18 mouse cellular contexts compared by ENCODE assay signal in genomic region chr5:22399134-22399533, GRCm38 (mm10). TPM values are rescaled to one million over a fixed set of nuclear protein-coding genes. Genes with fewer than 3 reads are reported as not detected.
DNase-seq lines count a peak whose midpoint lies in the region; ATAC-seq and TF ChIP-seq lines count a peak whose summit lies in the region.
"Had no signal": no experiment of that assay in that cellular context is flagged by ENCODE, and none has a peak within 500 bp of the region (broad histone marks: within the 10 kb centered on the region; RNA-seq: fewer than 3 reads in every experiment).

No protein-coding gene starts in this region.

- no peak for TF ChIP-seq POLR2A in cerebellum, adult 2 months (IDR thresholded peaks at IDR 0.05; ENCODE audit: borderline replicate concordance, insufficient read depth, low read length)

- no peak for TF ChIP-seq CTCF in stomach, postnatal 0 days (IDR thresholded peaks at IDR 0.05; ENCODE audit: low read depth)
- TF ChIP-seq CTCF in cerebellum, adult 2 months (IDR thresholded peaks at IDR 0.05; ENCODE audit: borderline replicate concordance, insufficient read depth, low read depth, low read length), result no peak

- no peak for ATAC-seq in stomach, postnatal 0 days (ENCODE audit: low FRiP score, low TSS enrichment)
- ATAC-seq: forebrain, embryonic 14.5 days; liver, embryonic 12.5 days; midbrain, embryonic 16.5 days had no signal

- TF ChIP-seq EP300 in stomach, postnatal 0 days (optimal IDR thresholded peaks at IDR 0.05), result no peak

- DNase-seq in adrenal gland, postnatal 10 days, result peak; percentile 14
- no peak for DNase-seq in adrenal gland, adult 8-10 months
- DNase-seq in ovary, postnatal 36 days (ENCODE audit: low spot score), result peak; percentile 6
- DNase-seq in ovary, postnatal 10 days (ENCODE audit: low spot score), result no peak
- DNase-seq in embryonic facial prominence, embryonic 10.5 days (ENCODE audit: low spot score), result peak; percentile 31
- peak; percentile 54 for DNase-seq in retina, postnatal 1 day
- DNase-seq in stomach, postnatal 0 days (ENCODE audit: low spot score), result no peak
- no peak for DNase-seq in cerebellum, adult 2 months
- DNase-seq: cerebellum, adult 9-11 months; gastrocnemius, adult 2 months; heart, postnatal 14 days; kidney, adult 8-10 months; thymus, postnatal 25 days had no signal

- H3K4me3 ChIP-seq in embryonic facial prominence, embryonic 10.5 days, result no peak overlapping the region
- no peak overlapping the region for H3K4me3 ChIP-seq in stomach, postnatal 0 days (ENCODE audit: low read depth, low read length)
- no peak overlapping the region for H3K4me3 ChIP-seq in cerebellum, adult 2 months (replicated peaks; ENCODE audit: insufficient read depth, low read depth, low read length)
- H3K4me3 ChIP-seq: gastrocnemius, adult 2 months; heart, embryonic 10.5 days; hindbrain, embryonic 15.5 days; liver, embryonic 12.5 days had no signal

- H3K9me3 ChIP-seq in embryonic facial prominence, embryonic 10.5 days, result no peaks in the 10 kb centered on the region
- H3K9me3 ChIP-seq in stomach, postnatal 0 days (ENCODE audit: control insufficient read depth, low read length), result no peaks in the 10 kb centered on the region
- H3K9me3 ChIP-seq: heart, embryonic 10.5 days; hindbrain, embryonic 15.5 days; liver, embryonic 12.5 days had no signal

- H3K4me2 ChIP-seq in stomach, postnatal 0 days (replicated peaks; ENCODE audit: low read depth), result no peak overlapping the region
- H3K4me2 ChIP-seq: hindbrain, embryonic 15.5 days; liver, embryonic 12.5 days had no signal

- no peaks in the 10 kb centered on the region for H3K4me1 ChIP-seq in embryonic facial prominence, embryonic 10.5 days
- no peaks in the 10 kb centered on the region for H3K4me1 ChIP-seq in stomach, postnatal 0 days (replicated peaks; ENCODE audit: control insufficient read depth, insufficient read depth)
- H3K4me1 ChIP-seq in cerebellum, adult 2 months (ENCODE audit: control insufficient read depth, insufficient read depth, low read length), result no peaks in the 10 kb centered on the region
- H3K4me1 ChIP-seq: heart, embryonic 10.5 days; hindbrain, embryonic 15.5 days; liver, embryonic 12.5 days had no signal

- H3K9ac ChIP-seq in stomach, postnatal 0 days (ENCODE audit: low read length), result no peak overlapping the region
- H3K9ac ChIP-seq: hindbrain, embryonic 15.5 days; liver, embryonic 12.5 days had no signal

- H3K36me3 ChIP-seq in embryonic facial prominence, embryonic 10.5 days (replicated peaks), result no peaks in the 10 kb centered on the region
- no peaks in the 10 kb centered on the region for H3K36me3 ChIP-seq in stomach, postnatal 0 days (ENCODE audit: control insufficient read depth, insufficient read depth, low read length)
- H3K36me3 ChIP-seq: heart, embryonic 10.5 days; hindbrain, embryonic 15.5 days; liver, embryonic 12.5 days had no signal

- no peak overlapping the region for H3K27ac ChIP-seq in embryonic facial prominence, embryonic 10.5 days (replicated peaks)
- no peak overlapping the region for H3K27ac ChIP-seq in stomach, postnatal 0 days (replicated peaks)
- H3K27ac ChIP-seq in cerebellum, adult 2 months (ENCODE audit: insufficient read depth, low read length), result no peak overlapping the region
- H3K27ac ChIP-seq: gastrocnemius, adult 2 months; heart, embryonic 10.5 days; hindbrain, embryonic 15.5 days; liver, embryonic 12.5 days had no signal

- 81% methylated on average over 2 of the region's 2 CpGs for WGBS in embryonic facial prominence, embryonic 10.5 days
- WGBS in stomach, postnatal 0 days, result 41% methylated on average over 2 of the region's 2 CpGs
- WGBS in cerebellum, adult 2 months, result 87% methylated on average over 2 of the region's 2 CpGs

- H3K27me3 ChIP-seq in embryonic facial prominence, embryonic 10.5 days (replicated peaks; ENCODE audit: low read depth, poor library complexity, severe bottlenecking), result no peaks in the 10 kb centered on the region
- no peaks in the 10 kb centered on the region for H3K27me3 ChIP-seq in stomach, postnatal 0 days (ENCODE audit: control insufficient read depth, insufficient read depth, low read length)
- H3K27me3 ChIP-seq in cerebellum, adult 2 months (ENCODE audit: control insufficient read depth, insufficient read depth, low read length), result no peaks in the 10 kb centered on the region
- H3K27me3 ChIP-seq: hindbrain, embryonic 15.5 days; liver, embryonic 12.5 days had no signal

RNA-seq across cellular contexts. Expression of gene Reln, which starts 54.6 kb away (rescaled TPM):
- 10 to 100 TPM; 14.5 to 18.0 TPM for total RNA-seq in adrenal gland, postnatal 10 days (2021)
- 1 to 10 TPM in 2 of 4 experiments, under 1 TPM in 2; 0.83 to 2.4 (median 1.4) TPM for total RNA-seq in adrenal gland, adult 8-10 months (2022)
- 1.6 and 2.1 TPM in 2 replicates for polyA plus RNA-seq in embryonic facial prominence, embryonic 10.5 days (2016; fragmentation: Nextera tagmentation; extraction: Ambion mirVana)
- polyA plus RNA-seq in stomach, postnatal 0 days (2015; fragmentation: Nextera tagmentation; extraction: Ambion mirVana), result 1.6 and 1.8 TPM in 2 replicates
- polyA plus RNA-seq in cerebellum, adult 2 months (2012; rRNA removed), result 184 and 204 TPM in 2 replicates

Comparison
In these comparisons a context has a peak if more than half of its experiments do, and no peak if none do; other contexts are left out.
1. DNase-seq: peak in adrenal gland, postnatal 10 days (single experiment), ovary, postnatal 36 days (single experiment), embryonic facial prominence, embryonic 10.5 days (single experiment) and retina, postnatal 1 day (single experiment); none in adrenal gland, adult 8-10 months (single experiment), ovary, postnatal 10 days (single experiment), stomach, postnatal 0 days (single experiment) and cerebellum, adult 2 months (0 of 2).
2. RNA of gene Reln, which starts 54.6 kb away (polyA plus RNA-seq): 184 to 204 TPM in cerebellum, adult 2 months; 1.6 to 2.1 TPM in embryonic facial prominence, embryonic 10.5 days and 1.6 to 1.8 TPM in stomach, postnatal 0 days; every median in the first group is over 10 times any median in the second.